Mouse (Mus musculus) lung, adult 2 months (tissue): ENCODE data around the gene Snx6.

Experiments
- CTCF ChIP-seq: fragments of 200-500 bp; IDR thresholded peaks from 2 replicates; pipeline ENCODE4 v1.5.1; 2011; ENCODE audit warnings: mild to moderate bottlenecking, low read length, control low read depth; ENCODE audit not compliant: insufficient read depth
- POLR2A ChIP-seq: fragments of 200-500 bp; IDR thresholded peaks from 2 replicates; pipeline ENCODE4 v1.6.1; 2011; ENCODE audit warnings: low read depth, mild to moderate bottlenecking, control low read depth, low read length, borderline replicate concordance; ENCODE audit errors: extremely low read depth

DNA sequence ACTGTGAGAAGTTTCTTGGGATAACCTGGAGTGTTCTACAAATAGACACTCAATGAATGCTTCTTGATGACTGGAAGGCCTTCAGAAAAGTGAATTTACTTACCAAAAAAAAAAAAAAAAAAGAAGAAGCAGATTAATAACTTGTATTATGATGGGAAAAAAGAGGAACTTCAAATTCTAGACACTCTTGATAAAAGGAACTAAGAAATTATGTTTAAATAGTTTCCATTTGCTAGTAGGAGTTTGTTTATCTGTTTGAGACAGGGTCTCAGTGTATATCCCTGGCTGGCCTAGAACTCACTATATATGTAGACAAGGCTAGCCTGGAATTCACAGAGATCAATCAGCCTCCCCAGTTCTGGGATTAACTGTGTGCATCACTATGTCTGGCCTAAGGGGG is 48.9 kb upstream of the Snx6 start:
- no peak for TF ChIP-seq CTCF
- TF ChIP-seq POLR2A: no peak
